In the genomic region with DNA sequence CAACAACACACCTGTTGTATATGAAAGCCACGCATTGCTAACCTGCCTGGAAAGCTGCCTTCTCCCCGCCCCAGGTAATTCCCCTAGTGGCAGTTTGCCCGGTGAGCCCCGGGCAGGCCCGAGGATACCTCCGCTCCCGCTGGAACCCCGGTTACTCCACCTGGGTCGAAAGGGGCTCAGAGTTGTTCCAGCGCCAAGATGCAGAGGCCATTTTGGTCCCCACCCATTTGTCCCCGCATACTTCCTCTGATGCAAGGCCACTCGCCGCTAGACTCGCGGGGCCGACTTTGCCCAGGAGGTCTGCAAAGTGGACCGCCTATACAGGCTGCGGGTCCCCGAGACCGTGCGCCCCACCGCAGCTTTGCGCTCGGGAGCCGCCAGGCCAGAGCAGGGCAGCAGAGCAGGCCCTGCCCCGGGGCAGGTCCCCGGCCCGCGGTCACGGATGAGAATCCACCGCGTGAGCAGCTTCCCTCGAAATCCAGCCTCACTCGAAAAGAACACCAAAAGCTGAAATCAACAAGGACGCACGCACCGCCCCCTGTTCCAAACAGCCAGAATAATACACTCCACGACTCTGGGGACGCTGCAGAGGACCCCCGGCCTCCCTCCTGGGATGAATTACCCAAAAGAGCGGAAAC, we compare ENCODE assay signal across 8 mouse cellular contexts. TPM values are rescaled to one million over a fixed set of nuclear protein-coding genes. Genes with fewer than 3 reads are reported as not detected.
A peak's percentile ranks its signal among the peaks of the same experiment; 100 is the strongest.
DNase-seq lines count a peak whose midpoint lies in the region; ATAC-seq and TF ChIP-seq lines count a peak whose summit lies in the region.

No protein-coding gene starts in this region.

- peaks cover 10% of the 10 kb centered on the region for H3K4me1 ChIP-seq in heart, embryonic 16.5 days (ENCODE audit: control insufficient read depth, insufficient read depth, low read length)
- H3K4me1 ChIP-seq in midbrain, embryonic 11.5 days (ENCODE audit: control insufficient read depth, insufficient read depth, low read length) = peaks cover 7% of the 10 kb centered on the region
- no peaks in the 10 kb centered on the region for H3K4me1 ChIP-seq in stomach, postnatal 0 days (replicated peaks; ENCODE audit: control insufficient read depth, insufficient read depth)

- peak overlapping the region; percentile 38 for H3K9ac ChIP-seq in heart, embryonic 16.5 days (ENCODE audit: low read length)
- no peak overlapping the region for H3K9ac ChIP-seq in midbrain, embryonic 11.5 days (ENCODE audit: low read length)
- H3K9ac ChIP-seq in stomach, postnatal 0 days (ENCODE audit: low read length) = peak overlapping the region; percentile 82

- H3K4me2 ChIP-seq in heart, embryonic 16.5 days (ENCODE audit: low read depth, low read length) = peak overlapping the region; percentile 100
- H3K4me2 ChIP-seq in midbrain, embryonic 11.5 days = peak overlapping the region; percentile 98
- peak overlapping the region; percentile 91 for H3K4me2 ChIP-seq in stomach, postnatal 0 days (replicated peaks; ENCODE audit: low read depth)

- peak; percentile 29 for DNase-seq in urinary bladder, adult 2 months (ENCODE audit: low spot score)
- DNase-seq in urinary bladder, postnatal 10 days (ENCODE audit: low spot score) = no peak
- peak; percentile 39 to 51 for DNase-seq in cerebellum, postnatal 36 days
- peak; percentile 45 for DNase-seq in large intestine, adult 2 months (ENCODE audit: low read depth, low spot score)
- DNase-seq in midbrain, embryonic 11.5 days (ENCODE audit: low spot score, missing footprints) = peak; percentile 90
- peak; percentile 76 for DNase-seq in stomach, postnatal 0 days (ENCODE audit: low spot score)
- DNase-seq in gastrocnemius, adult 18-20 months (ENCODE audit: low spot score) = no peak

- peaks cover 34% of the 10 kb centered on the region for H3K27me3 ChIP-seq in heart, embryonic 16.5 days (ENCODE audit: control insufficient read depth, insufficient read depth, low read length)
- peaks cover 36% of the 10 kb centered on the region for H3K27me3 ChIP-seq in midbrain, embryonic 11.5 days (ENCODE audit: control insufficient read depth, insufficient read depth, low read length)
- H3K27me3 ChIP-seq in stomach, postnatal 0 days (ENCODE audit: control insufficient read depth, insufficient read depth, low read length) = peaks cover 7% of the 10 kb centered on the region; the same call in 1 of the 2 replicates

- H3K36me3 ChIP-seq in heart, embryonic 16.5 days (ENCODE audit: control insufficient read depth, insufficient read depth) = no peaks in the 10 kb centered on the region
- no peaks in the 10 kb centered on the region for H3K36me3 ChIP-seq in midbrain, embryonic 11.5 days (ENCODE audit: control insufficient read depth, insufficient read depth, low read length)
- no peaks in the 10 kb centered on the region for H3K36me3 ChIP-seq in stomach, postnatal 0 days (ENCODE audit: control insufficient read depth, insufficient read depth, low read length)

- no peaks in the 10 kb centered on the region for H3K9me3 ChIP-seq in heart, embryonic 16.5 days (replicated peaks; ENCODE audit: control insufficient read depth, low read length)
- H3K9me3 ChIP-seq in midbrain, embryonic 11.5 days (ENCODE audit: control insufficient read depth, low read length) = no peaks in the 10 kb centered on the region
- H3K9me3 ChIP-seq in stomach, postnatal 0 days (ENCODE audit: control insufficient read depth, low read length) = no peaks in the 10 kb centered on the region

- TF ChIP-seq EP300 in stomach, postnatal 0 days (optimal IDR thresholded peaks at IDR 0.05) = no peak

- H3K4me3 ChIP-seq in heart, embryonic 16.5 days (ENCODE audit: low read length) = peak overlapping the region; percentile 60
- peak overlapping the region; percentile 52 for H3K4me3 ChIP-seq in midbrain, embryonic 11.5 days (ENCODE audit: low read depth, low read length)
- H3K4me3 ChIP-seq in stomach, postnatal 0 days (ENCODE audit: low read depth, low read length) = peak overlapping the region; percentile 68

- 2% methylated on average over 41 of the region's 41 CpGs for WGBS in heart, embryonic 16.5 days
- under 1% methylated on average over 41 of the region's 41 CpGs for WGBS in large intestine, adult 2 months
- WGBS in midbrain, embryonic 11.5 days = under 1% methylated on average over 41 of the region's 41 CpGs
- WGBS in stomach, postnatal 0 days = 2% methylated on average over 41 of the region's 41 CpGs

- TF ChIP-seq CTCF in stomach, postnatal 0 days (IDR thresholded peaks at IDR 0.05; ENCODE audit: low read depth) = no peak

- no peak overlapping the region for H3K27ac ChIP-seq in heart, embryonic 16.5 days (ENCODE audit: low read length)
- H3K27ac ChIP-seq in midbrain, embryonic 11.5 days (ENCODE audit: low read depth, low read length) = no peak overlapping the region
- H3K27ac ChIP-seq in stomach, postnatal 0 days (replicated peaks) = peak overlapping the region; percentile 93

- ATAC-seq in heart, embryonic 16.5 days (replicated peaks; ENCODE audit: extremely low read depth, insufficient read depth, low FRiP score) = 0 out of 2 replicates have a peak, but pooled peaks have one; percentile 32
- ATAC-seq in midbrain, embryonic 11.5 days (ENCODE audit: low FRiP score) = peak; percentile 54
- peak; percentile 31; the same call in 1 of the 2 replicates for ATAC-seq in stomach, postnatal 0 days (ENCODE audit: low FRiP score, low TSS enrichment)

RNA-seq across cellular contexts. Expression of gene Ocln, which starts 1.0 kb away (rescaled TPM):
- 10.0 and 11.1 TPM in 2 replicates for polyA plus RNA-seq in urinary bladder, adult 2 months (2012; rRNA removed)
- 2.7 and 4.7 TPM in 2 replicates for polyA plus RNA-seq in heart, embryonic 16.5 days (2015; fragmentation: Nextera tagmentation; extraction: Ambion mirVana)
- 31.6 and 48.4 TPM in 2 replicates for polyA plus RNA-seq in large intestine, adult 2 months (2012; rRNA removed)
- 1.5 and 2.1 TPM in 2 replicates for polyA plus RNA-seq in midbrain, embryonic 11.5 days (2014; fragmentation: Nextera tagmentation; extraction: Ambion mirVana)
- 65.7 and 66.0 TPM in 2 replicates for polyA plus RNA-seq in stomach, postnatal 0 days (2015; fragmentation: Nextera tagmentation; extraction: Ambion mirVana)
- total RNA-seq in gastrocnemius, adult 18-20 months (2021) = under 1 TPM in 1 of 2 experiments, not detected in 1; 0.14 TPM

RNA-seq across cellular contexts. Expression of gene Gtf2h2, which starts 59.1 kb away (rescaled TPM):
- 38.1 and 46.5 TPM in 2 replicates for polyA plus RNA-seq in urinary bladder, adult 2 months (2012; rRNA removed)
- polyA plus RNA-seq in heart, embryonic 16.5 days (2015; fragmentation: Nextera tagmentation; extraction: Ambion mirVana) = 42.0 and 44.3 TPM in 2 replicates
- 15.4 and 21.1 TPM in 2 replicates for polyA plus RNA-seq in large intestine, adult 2 months (2012; rRNA removed)
- 85.4 and 86.2 TPM in 2 replicates for polyA plus RNA-seq in midbrain, embryonic 11.5 days (2014; fragmentation: Nextera tagmentation; extraction: Ambion mirVana)
- 25.3 and 25.7 TPM in 2 replicates for polyA plus RNA-seq in stomach, postnatal 0 days (2015; fragmentation: Nextera tagmentation; extraction: Ambion mirVana)
- 10 to 100 TPM; 17.8 to 22.5 TPM for total RNA-seq in gastrocnemius, adult 18-20 months (2021)

Comparison
In these comparisons a context has a peak if more than half of its experiments do, and no peak if none do; other contexts are left out.
1. DNase-seq: peak in urinary bladder, adult 2 months (single experiment), cerebellum, postnatal 36 days (2 of 2), large intestine, adult 2 months (single experiment), midbrain, embryonic 11.5 days (single experiment) and stomach, postnatal 0 days (single experiment); none in urinary bladder, postnatal 10 days (single experiment) and gastrocnemius, adult 18-20 months (single experiment).
2. Peak in every context shown above with its lines, with median percentiles within 50 percentile points of each other: ATAC-seq, H3K4me2 ChIP-seq and H3K4me3 ChIP-seq.